Mouse (Mus musculus) liver, adult 10 weeks (tissue): ENCODE measurements around the gene Actr1a. TPM values are rescaled to one million over a fixed set of nuclear protein-coding genes. Genes with fewer than 3 reads are reported as not detected.

Source experiments
- polyA plus RNA-seq: library from polyadenylated mRNA; stranded (reverse); fragments of 350-450 nt; fragmentation: Illumina TruSeq; extraction: RNeasy Lipid Tissue Mini Kit (QIAGEN cat#74804); gene quantifications from one replicate; pipeline ENCODE4 v1.2.3, GENCODE M21; 2014; ENCODE audit warnings: low read depth, low replicate concordance

Actr1a gene
- 17.6 TPM for polyA plus RNA-seq

DNA sequence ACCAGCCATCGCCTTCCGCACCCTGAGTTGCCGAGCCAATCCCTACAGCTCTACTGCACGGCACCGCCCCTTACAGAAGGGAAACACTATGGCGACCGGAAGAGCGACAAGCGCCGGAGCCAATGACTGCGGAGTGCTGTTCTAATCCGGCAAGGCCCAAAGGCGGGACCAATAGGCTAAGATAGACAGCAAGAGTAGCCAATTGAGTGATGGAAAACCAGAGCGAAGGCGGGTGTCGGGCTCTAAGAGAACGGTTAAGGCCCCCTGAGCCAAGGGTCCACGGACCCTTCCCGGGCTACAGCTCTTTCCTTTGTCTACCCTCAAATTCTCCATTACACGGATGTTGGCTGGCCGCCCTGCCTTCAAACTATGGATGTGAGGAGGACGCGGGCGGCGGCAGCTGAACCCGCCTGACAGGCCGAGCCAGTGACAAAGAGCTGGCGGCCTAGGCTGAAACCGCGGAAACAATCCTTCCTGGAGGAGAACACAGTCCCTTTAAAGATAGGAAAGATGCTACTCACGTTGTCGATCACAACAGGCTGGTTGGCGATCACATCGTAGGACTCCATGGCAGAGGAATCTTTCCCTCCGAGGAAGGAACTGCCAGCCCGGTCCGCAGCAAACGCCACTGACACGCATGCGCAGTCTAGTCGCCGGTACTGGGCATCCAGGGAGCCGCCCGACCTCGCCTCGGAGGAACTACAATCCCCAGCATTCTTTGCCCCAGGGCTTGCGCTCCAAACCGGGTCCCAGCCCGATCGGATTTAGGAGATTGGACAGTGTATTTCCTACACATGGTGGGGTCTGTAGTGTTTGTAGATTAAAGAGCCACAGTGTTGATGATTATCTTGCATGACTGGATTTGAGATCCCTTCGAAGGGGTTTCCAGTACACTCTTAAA is at the start of gene Actr1a:
Gene Actr1a (minus strand): TSS at position 640 of the 901 bp plus-strand sequence.

DNA sequence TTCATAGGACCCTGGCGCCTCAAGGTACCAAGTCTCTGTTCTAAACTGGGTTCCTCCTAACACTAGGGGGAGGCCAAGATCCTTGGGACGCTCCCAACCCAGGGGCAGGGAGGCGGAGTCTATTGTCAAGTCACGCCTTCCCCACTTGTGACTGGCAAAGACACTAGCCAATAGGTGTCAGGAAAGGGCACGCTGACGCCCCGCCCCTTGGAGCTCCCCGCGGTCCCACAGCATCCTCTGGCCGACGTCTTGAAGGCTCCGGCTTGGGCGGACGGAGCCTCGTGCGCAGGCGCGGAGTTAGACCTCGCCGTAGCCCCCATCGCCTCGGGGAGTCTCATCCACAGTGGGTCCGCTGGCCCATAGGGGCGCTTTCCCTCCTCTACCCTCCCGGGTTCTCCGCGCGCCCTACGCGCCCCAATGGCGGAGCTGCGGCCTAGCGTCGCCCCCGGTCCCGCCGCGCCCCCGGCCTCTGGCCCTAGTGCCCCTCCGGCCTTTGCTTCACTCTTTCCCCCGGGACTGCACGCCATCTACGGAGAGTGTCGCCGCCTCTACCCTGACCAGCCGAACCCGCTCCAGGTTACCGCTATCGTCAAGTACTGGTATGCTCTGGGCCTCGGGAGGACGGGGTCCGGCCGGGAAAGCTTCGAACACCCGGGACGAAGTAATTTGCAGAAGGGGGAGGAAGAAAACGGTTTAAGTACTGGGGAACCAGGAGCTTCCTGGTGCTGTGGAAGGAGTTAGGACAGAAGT is 1.3 kb upstream of the Actr1a start, which contains the start of gene Sufu:
Gene Sufu (plus strand): TSS at position 211 of the 750 bp plus-strand sequence.

DNA sequence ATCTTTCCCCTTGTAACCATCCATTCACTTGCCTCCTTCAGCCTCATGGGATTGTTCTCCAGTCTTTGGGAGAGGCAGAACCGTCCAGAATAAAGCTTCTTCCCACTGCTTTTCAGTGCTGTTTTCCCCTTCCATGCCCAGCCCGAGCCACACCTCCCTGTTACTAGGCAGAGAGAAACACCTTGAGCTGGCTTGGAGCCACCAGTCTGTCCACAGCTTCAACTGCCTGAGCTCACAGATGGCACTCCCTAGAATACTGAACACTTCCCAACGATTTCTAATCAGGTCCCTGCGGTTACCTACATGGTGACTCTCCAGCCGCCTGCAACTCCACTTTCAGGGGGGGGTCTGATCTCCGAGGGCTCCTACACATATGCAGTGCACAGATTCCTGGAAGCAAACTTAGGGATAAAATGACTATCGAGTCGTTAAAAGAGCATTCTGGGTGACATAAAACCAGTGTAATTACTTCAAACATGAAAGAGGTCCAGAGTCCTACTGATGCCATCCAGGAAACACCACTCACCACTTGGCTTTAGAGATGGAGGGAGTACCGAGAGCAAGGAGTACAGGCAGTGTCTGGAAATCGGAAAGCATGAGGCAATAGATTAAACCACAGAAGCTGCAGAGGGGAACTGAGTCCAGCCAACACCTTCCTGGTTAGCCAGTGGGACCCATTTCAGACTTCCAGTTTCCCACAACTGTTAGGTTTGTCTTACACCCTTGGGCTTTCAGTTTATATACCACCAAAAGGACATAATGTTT is 45.2 kb downstream of the Actr1a start, which contains the start of gene 2310034G01Rik:
Gene 2310034G01Rik (minus strand): TSS at position 135 of the 765 bp plus-strand sequence.

DNA sequence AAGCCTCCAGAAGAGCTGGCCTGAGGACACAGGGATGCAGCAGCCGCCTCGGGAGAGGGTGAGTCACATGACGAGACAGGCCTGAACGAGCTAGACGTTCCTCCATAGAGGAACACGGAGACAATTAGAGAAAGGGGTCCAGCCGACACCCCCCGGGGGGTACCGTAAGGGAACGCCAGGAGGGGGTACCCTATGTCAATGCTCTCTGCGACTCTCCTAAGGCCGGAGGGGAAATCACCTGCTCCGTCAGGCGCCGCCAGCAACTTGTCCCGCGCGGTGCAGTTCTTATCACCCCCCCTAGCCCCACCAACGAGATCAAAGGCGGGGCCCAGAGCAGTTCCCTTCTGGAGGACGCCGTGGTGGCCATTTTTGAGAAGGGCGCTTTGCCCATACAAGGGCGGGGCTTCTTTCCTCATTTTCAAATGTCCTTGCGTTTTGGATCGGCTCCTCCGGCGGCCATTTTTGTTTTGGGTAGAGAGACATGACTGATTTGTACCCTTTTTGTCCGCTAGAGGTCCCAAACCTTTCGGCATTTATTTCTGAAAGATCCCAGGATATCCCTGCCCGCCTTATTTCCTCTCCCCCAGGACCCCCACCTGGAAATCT is 57.1 kb downstream of the Actr1a start, which contains the start of gene Cuedc2:
Gene Cuedc2 (minus strand): TSS at position 372 of the 606 bp plus-strand sequence.

DNA sequence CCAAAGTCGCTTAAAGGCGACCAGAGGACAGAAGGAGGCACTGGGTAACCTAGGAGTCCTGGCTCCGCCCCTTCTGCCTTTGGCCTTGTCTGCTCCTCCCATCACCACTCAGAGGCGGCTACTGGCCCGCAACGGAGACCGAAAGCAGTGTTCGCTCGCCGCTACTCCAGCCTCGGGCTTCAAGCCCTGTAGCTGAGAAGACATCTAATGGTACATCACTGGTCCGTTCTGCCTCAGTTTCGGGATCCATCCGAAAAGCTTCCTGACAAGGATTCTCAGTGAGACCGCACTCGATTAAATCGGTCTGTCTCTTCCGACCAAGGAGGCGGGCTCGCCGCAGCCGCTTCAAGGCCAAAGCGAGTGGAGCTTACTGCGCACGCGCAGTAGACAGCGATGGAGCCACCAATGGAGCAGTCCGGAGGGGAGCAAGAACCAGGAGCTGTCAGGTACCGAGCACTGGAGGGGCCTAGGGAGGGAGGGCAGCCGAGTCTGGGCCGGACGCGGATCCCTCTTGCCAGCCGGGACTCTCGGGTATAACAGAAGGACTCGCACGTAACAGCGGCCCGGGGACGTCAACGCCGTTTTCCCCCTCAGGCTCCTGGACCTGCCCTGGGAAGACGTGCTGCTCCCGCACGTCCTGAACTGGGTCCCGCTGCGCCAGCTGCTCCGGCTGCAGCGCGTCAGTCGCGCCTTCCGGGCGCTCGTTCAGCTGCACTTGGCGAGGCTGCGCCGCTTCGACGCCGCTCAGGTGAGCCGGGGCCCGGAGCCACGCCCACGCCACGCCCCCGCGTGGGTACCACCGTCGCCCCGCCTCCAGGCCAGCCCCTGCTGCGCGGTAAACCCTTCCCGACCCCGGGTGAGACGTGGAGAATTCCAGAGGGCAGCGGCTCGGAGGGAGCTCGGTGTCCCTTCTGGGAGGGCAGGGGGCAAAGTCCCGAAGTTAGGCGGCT is 67.2 kb downstream of the Actr1a start, which contains the start of gene Fbxl15:
Gene Fbxl15 (plus strand): TSS at position 104 of the 950 bp plus-strand sequence.

Other genes starting within 250 kb of the Actr1a start
- not detected for gene Pitx3, start 247.4 kb downstream of the Actr1a start, polyA plus RNA-seq
- 7.9 TPM for gene Gbf1, start 243.2 kb downstream of the Actr1a start, polyA plus RNA-seq
- 0.24 TPM for gene Nfkb2, start 91.4 kb downstream of the Actr1a start, polyA plus RNA-seq
- not detected for gene Psd, start 68.6 kb downstream of the Actr1a start, polyA plus RNA-seq
- gene Fbxl15, start 67.6 kb downstream of the Actr1a start, polyA plus RNA-seq = not detected
- gene Cuedc2, start 57.0 kb downstream of the Actr1a start, polyA plus RNA-seq = 2.4 TPM
- 0.42 TPM for gene Mfsd13a, start 54.6 kb downstream of the Actr1a start, polyA plus RNA-seq
- gene 2310034G01Rik, start 45.4 kb downstream of the Actr1a start, polyA plus RNA-seq = not detected
- gene Sufu, start 1.1 kb upstream of the Actr1a start, polyA plus RNA-seq = 0.93 TPM
- 2.7 TPM for gene Trim8, start 106.0 kb upstream of the Actr1a start, polyA plus RNA-seq
- gene Arl3, start 177.4 kb upstream of the Actr1a start, polyA plus RNA-seq = 20.6 TPM
- 31.0 TPM for gene Sfxn2, start 177.6 kb upstream of the Actr1a start, polyA plus RNA-seq
- 28.1 TPM for gene Wbp1l, start 203.3 kb upstream of the Actr1a start, polyA plus RNA-seq